Mouse (Mus musculus) telencephalon, adult 2 months (tissue): ENCODE measurements around the gene Slx.
"Not testable (repeated sequence)": the region's sequence is repeated elsewhere in the genome, so short reads cannot be mapped to it uniquely, and the experiment has no call there.

ENCODE experiments used
- DNase-seq: peaks from one replicate; pipeline ENCODE4 v3.0.0-alpha.2; 2011; ENCODE audit warnings: low read depth, low spot score

Gene Slx

GRCm38 (mm10) chrX:26545465-26545864, at the start of gene Slx:
Gene Slx, minus strand, starts transcription at chrX:26545565.
- DNase-seq = not testable (repeated sequence)
